Mouse (Mus musculus): ENCODE data around the gene Hmgn2. TPM values are rescaled to one million over a fixed set of nuclear protein-coding genes. Genes with fewer than 3 reads are reported as not detected.

Hmgn2 gene
- total RNA-seq (2017), result 290 and 299 TPM in 2 replicates

- peak; percentile 54 for ATAC-seq (ENCODE audit: extremely low read depth, insufficient number of reproducible peaks, low FRiP score, poor library complexity, severe bottlenecking)
These were observed at the start of gene Hmgn2 for GRCm38 (mm10) chr4:133968150-133968921. Gene Hmgn2, minus strand, starts transcription at chr4:133968650.

GRCm38 (mm10) chr4:134017201-134017865 lies 48.9 kb upstream of the Hmgn2 start:
- peak; percentile 6; the same call in 1 of the 2 replicates for ATAC-seq (ENCODE audit: extremely low read depth, insufficient number of reproducible peaks, low FRiP score, poor library complexity, severe bottlenecking)

GRCm38 (mm10) chr4:134016767-134017166 lies 48.3 kb upstream of the Hmgn2 start:
- ATAC-seq (ENCODE audit: extremely low read depth, insufficient number of reproducible peaks, low FRiP score, poor library complexity, severe bottlenecking), result no peak

GRCm38 (mm10) chr4:134016208-134016607 lies 47.8 kb upstream of the Hmgn2 start:
- ATAC-seq (ENCODE audit: extremely low read depth, insufficient number of reproducible peaks, low FRiP score, poor library complexity, severe bottlenecking), result no peak

- ATAC-seq (ENCODE audit: extremely low read depth, insufficient number of reproducible peaks, low FRiP score, poor library complexity, severe bottlenecking), result no peak
These were observed 44.5 kb upstream of the Hmgn2 start for GRCm38 (mm10) chr4:134012858-134013528.

GRCm38 (mm10) chr4:134011450-134012414 lies 43.3 kb upstream of the Hmgn2 start:
- peak; percentile 24; the same call in 1 of the 2 replicates for ATAC-seq (ENCODE audit: extremely low read depth, insufficient number of reproducible peaks, low FRiP score, poor library complexity, severe bottlenecking)

- no peak for ATAC-seq (ENCODE audit: extremely low read depth, insufficient number of reproducible peaks, low FRiP score, poor library complexity, severe bottlenecking)
These were observed 41.3 kb upstream of the Hmgn2 start for GRCm38 (mm10) chr4:134009709-134010108.

- no peak for ATAC-seq (ENCODE audit: extremely low read depth, insufficient number of reproducible peaks, low FRiP score, poor library complexity, severe bottlenecking)
These were observed 38.4 kb upstream of the Hmgn2 start for GRCm38 (mm10) chr4:134006845-134007244.

GRCm38 (mm10) chr4:134005581-134006358 lies 37.3 kb upstream of the Hmgn2 start:
- ATAC-seq (ENCODE audit: extremely low read depth, insufficient number of reproducible peaks, low FRiP score, poor library complexity, severe bottlenecking), result no peak

- no peak for ATAC-seq (ENCODE audit: extremely low read depth, insufficient number of reproducible peaks, low FRiP score, poor library complexity, severe bottlenecking)
These were observed 34.5 kb upstream of the Hmgn2 start for GRCm38 (mm10) chr4:134002903-134003302.

- no peak for ATAC-seq (ENCODE audit: extremely low read depth, insufficient number of reproducible peaks, low FRiP score, poor library complexity, severe bottlenecking)
These were observed 33.8 kb upstream of the Hmgn2 start for GRCm38 (mm10) chr4:134002246-134002645.

GRCm38 (mm10) chr4:134001710-134002109 lies 33.3 kb upstream of the Hmgn2 start:
- ATAC-seq (ENCODE audit: extremely low read depth, insufficient number of reproducible peaks, low FRiP score, poor library complexity, severe bottlenecking), result no peak

- peak; percentile 97 for ATAC-seq (ENCODE audit: extremely low read depth, insufficient number of reproducible peaks, low FRiP score, poor library complexity, severe bottlenecking)
These were observed 32.3 kb upstream of the Hmgn2 start, which contains the start of gene Dhdds for GRCm38 (mm10) chr4:134000466-134001438. Gene Dhdds, minus strand, starts transcription at chr4:134000918.

GRCm38 (mm10) chr4:133994697-133995096 lies 26.2 kb upstream of the Hmgn2 start:
- no peak for ATAC-seq (ENCODE audit: extremely low read depth, insufficient number of reproducible peaks, low FRiP score, poor library complexity, severe bottlenecking)

- no peak for ATAC-seq (ENCODE audit: extremely low read depth, insufficient number of reproducible peaks, low FRiP score, poor library complexity, severe bottlenecking)
These were observed 22.7 kb upstream of the Hmgn2 start for GRCm38 (mm10) chr4:133991087-133991660.

- ATAC-seq (ENCODE audit: extremely low read depth, insufficient number of reproducible peaks, low FRiP score, poor library complexity, severe bottlenecking), result no peak
These were observed 21.6 kb upstream of the Hmgn2 start for GRCm38 (mm10) chr4:133990035-133990434.
